Mouse (Mus musculus) erythroblast, adult 5-6 weeks (primary cell): ENCODE measurements around the gene Patl2. TPM values are rescaled to one million over a fixed set of nuclear protein-coding genes. Genes with fewer than 3 reads are reported as not detected.
A peak's percentile ranks its signal among the peaks of the same experiment; 100 is the strongest.

Source experiments
- ATAC-seq: replicated peaks from 2 replicates; pipeline ENCODE4 v1.8.0; 2016; ENCODE audit warnings: moderate number of reproducible peaks, mild to moderate bottlenecking, moderate TSS enrichment, inconsistent platforms; ENCODE audit not compliant: poor library complexity, low FRiP score, severe bottlenecking
- total RNA-seq, 2 experiments: library from RNA; stranded (forward) in 1 of 2; stranded (reverse) in 1 of 2; fragments of 150-400 nt in 1 of 2; fragments of 200-764, 138-1000 nt in 1 of 2; gene quantifications; 2 replicates each; pipeline versions ENCODE4 v1.2.3 to v1.2.4; 2015 to 2017; ENCODE audit warnings: low replicate concordance in 2 of 2

Patl2 gene
- total RNA-seq, 2 experiments from 2014 or later = not detected

GRCm38 (mm10) chr2:122180051-122180822, 5.8 kb downstream of the Patl2 start:
- no peak for ATAC-seq

- no peak for ATAC-seq
These were observed 13.8 kb downstream of the Patl2 start for GRCm38 (mm10) chr2:122172188-122172587.

- no peak for ATAC-seq
These were observed 14.7 kb downstream of the Patl2 start for GRCm38 (mm10) chr2:122171292-122171691.

- peak; percentile 74 for ATAC-seq
These were observed 21.7 kb downstream of the Patl2 start for GRCm38 (mm10) chr2:122164293-122164692.

DNA sequence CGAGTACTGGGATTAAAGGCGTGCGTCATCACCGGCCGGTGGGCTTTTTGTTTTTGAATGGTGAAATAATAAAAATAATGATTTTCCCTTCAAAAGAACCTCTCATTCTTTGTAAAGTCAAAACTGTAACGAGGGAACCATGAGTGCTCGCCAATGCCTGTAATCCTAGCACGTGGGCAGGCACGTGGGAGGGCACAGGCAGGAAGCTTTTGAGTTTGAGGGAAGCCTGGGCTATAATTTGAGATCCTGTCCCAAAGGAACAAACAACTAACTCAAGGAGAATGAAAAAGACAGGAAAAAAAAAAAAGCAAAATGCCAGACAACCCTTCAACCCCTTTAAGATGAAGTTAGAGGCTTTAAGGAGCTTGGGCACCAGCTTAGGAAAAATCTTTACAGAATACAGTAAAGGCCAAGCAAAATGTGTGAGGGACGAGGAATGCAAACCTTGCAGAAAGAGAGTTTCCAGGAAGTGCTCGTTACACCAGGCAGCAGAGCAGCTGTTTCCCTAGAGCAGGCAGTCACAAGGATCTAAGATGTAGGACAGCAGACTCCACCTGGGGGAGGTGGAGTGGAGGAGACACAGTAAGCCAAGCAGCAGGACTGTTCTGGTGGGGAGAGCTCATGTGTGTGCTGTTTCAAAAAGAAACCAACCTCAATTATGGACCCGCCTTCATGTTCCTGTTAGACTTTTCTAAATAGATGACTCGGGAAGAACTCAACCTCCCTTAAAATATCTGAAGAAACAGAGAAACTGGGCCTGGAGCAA, 22.4 kb downstream of the Patl2 start:
- ATAC-seq = no peak

GRCm38 (mm10) chr2:122162529-122162928, 23.5 kb downstream of the Patl2 start:
- no peak for ATAC-seq

DNA sequence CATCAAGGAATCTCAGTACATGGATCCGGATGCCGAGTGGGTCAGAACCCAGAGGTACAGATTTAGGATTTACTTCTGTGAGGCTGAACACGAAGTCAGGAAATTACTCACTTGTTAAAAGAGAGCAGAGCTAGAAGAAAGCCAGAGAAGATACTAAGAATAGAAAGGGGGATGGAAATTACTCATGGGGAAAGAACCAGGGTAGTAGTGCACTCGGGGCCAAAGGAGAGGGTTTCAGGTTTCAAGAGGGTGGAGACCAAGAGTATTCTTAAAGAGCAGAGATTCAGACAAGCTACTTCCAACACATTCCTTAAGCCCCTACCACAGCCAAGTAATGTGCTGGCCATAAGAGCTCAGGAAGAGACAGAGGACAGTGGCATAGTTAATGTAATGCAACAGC, 24.4 kb downstream of the Patl2 start:
- ATAC-seq = no peak

DNA sequence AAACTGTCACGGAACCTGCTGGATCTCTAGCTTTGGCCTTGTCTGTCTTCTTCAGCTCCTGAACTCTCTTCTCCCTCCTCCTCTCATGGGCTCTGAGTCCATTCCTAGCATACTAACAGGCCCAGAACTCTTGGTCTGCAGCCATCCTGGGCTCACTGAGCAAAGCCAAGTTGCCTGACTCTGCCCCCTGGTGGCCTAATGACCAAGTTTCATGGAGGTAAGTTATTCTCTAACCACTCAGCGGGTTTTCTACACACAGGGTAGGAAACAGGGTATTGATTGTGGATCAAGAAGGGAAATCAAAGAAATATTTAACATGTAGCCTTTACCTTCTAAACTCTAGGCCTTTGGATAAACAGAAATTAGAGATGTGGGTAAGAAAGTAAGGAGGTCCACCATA, 25.3 kb downstream of the Patl2 start, which contains the start of gene Trim69:
Trim69 (plus strand) TSS at position 21 of the 400 bp plus-strand sequence.
- ATAC-seq = peak; percentile 88

- no peak for ATAC-seq
These were observed 26.3 kb downstream of the Patl2 start for GRCm38 (mm10) chr2:122159667-122160066.

GRCm38 (mm10) chr2:122158362-122158802, 27.6 kb downstream of the Patl2 start:
- ATAC-seq = no peak

- no peak for ATAC-seq
These were observed 28.4 kb downstream of the Patl2 start for GRCm38 (mm10) chr2:122157561-122157960.

- ATAC-seq = no peak
These were observed 29.8 kb downstream of the Patl2 start for GRCm38 (mm10) chr2:122156051-122156700.

GRCm38 (mm10) chr2:122155292-122155691, 30.7 kb downstream of the Patl2 start:
- ATAC-seq = no peak

- ATAC-seq = no peak
These were observed 31.5 kb downstream of the Patl2 start for GRCm38 (mm10) chr2:122154479-122154878.

DNA sequence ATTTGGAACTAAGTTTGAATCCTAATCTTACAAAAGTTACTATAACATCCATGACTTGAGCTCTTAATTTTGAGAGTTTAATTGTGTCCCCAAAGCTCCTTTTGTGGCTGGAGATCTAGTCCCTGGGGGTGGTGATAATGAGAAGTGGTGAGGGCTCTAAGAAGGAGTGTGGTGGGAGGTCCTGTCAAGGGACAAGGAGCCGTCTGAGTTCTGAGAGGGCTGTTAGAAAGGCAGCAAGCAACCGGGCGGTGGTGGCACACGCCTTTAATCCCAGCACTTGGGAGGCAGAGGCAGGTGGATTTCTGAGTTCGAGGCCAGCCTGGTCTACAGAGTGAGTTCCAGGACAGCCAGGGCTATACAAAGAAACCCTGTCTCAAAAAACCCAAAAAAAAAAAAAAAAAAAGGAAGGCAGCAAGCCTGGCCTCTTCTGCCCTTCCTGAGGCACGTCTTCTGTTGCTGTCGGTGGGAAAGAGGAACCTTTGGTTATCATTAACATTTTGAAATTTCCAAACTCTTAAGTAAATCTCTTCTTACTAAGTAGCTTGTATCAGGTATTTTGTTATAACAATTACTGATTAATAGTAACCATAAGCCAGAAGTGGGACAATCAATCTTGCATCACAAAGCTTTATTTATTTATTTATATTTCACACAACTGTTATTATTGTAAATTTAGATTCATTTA, 32.2 kb downstream of the Patl2 start:
- no peak for ATAC-seq

GRCm38 (mm10) chr2:122152850-122153249, 33.1 kb downstream of the Patl2 start:
- ATAC-seq = no peak

GRCm38 (mm10) chr2:122151221-122151620, 34.8 kb downstream of the Patl2 start:
- ATAC-seq = no peak

DNA sequence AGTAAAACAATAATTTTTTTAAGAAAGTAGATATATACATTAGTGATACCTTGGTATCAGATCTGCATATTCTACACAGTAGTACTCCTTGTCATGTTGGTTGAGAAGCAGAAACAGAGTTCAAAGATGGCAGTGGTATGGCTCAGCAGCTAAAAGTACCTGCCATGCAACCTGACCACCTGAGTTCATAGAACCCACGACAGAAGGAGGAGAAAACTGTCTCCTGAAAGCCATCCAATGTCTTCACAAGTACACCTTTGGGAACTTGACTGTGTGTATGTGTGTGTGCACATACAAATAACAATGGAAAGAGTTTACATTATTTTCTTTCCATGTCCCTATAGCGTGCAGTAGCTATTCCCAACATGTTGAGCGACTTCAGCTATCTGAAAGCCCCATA, 36.3 kb downstream of the Patl2 start:
- ATAC-seq = no peak

DNA sequence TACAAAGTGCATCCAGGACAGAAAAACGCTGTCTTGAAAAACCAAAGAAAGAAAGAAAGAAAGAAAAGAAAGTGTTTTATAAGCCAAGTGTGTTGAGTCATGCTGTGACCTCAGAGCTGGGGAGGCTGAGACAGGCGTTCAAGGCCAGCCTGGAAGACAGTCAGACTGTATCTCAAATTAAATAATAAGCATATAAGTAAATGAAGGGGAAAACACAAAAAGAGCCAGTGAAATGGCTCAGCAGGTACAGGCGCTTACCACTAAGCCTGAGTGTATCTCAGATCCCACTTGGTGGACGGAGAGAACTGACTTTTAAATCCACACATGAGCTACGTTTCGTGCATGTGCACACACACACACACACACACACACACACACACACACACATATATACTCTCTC, 36.7 kb downstream of the Patl2 start:
- ATAC-seq = no peak
